ENCODE assay signal across 18 mouse cellular contexts in genomic region chr5:148867766-148868165, GRCm38 (mm10).
DNase-seq lines count a peak whose midpoint lies in the region; ATAC-seq and TF ChIP-seq lines count a peak whose summit lies in the region.
"Had no signal": no experiment of that assay in that cellular context is flagged by ENCODE, and none has a peak within 500 bp of the region (broad histone marks: within the 10 kb centered on the region; RNA-seq: fewer than 3 reads in every experiment).

No protein-coding gene starts in this region.

- no peak for TF ChIP-seq CTCF in left cerebral cortex, adult 2 months (IDR thresholded peaks at IDR 0.05)

- no peaks in the 10 kb centered on the region for H3K36me3 ChIP-seq in midbrain, embryonic 15.5 days (replicated peaks)
- H3K36me3 ChIP-seq: lung, embryonic 15.5 days; midbrain, embryonic 12.5 days; neural tube, embryonic 13.5 days had no signal

- peak; percentile 60 to 62 for DNase-seq in B cell, adult 2 months
- DNase-seq in CD8-positive naive resting alpha-beta T cell, adult 2 months (ENCODE audit: low read depth in 2 of 2, low spot score in 2 of 2) = peak; percentile 49 to 64
- peak; percentile 75 for DNase-seq in thymus, postnatal 0 days (ENCODE audit: low spot score)
- DNase-seq in left cerebral cortex, adult 2 months (ENCODE audit: extremely low spot score in 1 of 2, low spot score in 2 of 2) = no peak
- no peak for DNase-seq in yolk sac, embryonic 10.5 days (ENCODE audit: low spot score)
- DNase-seq: adrenal gland, postnatal 10 days; cerebellum, postnatal 36 days; heart, adult 18-20 months; heart, postnatal 10 days; kidney, adult 8-10 months had no signal

- 80% methylated on average over 6 of the region's 6 CpGs for WGBS in midbrain, embryonic 15.5 days

- no peak overlapping the region for H3K4me3 ChIP-seq in left cerebral cortex, adult 2 months
- H3K4me3 ChIP-seq in midbrain, embryonic 15.5 days = no peak overlapping the region
- H3K4me3 ChIP-seq: limb, embryonic 15.5 days; lung, embryonic 15.5 days; midbrain, embryonic 12.5 days; neural tube, embryonic 13.5 days had no signal

- ATAC-seq in megakaryocyte progenitor cell, adult 5-6 weeks (replicated peaks; ENCODE audit: poor library complexity) = peak; percentile 42
- ATAC-seq in midbrain, embryonic 15.5 days (replicated peaks) = no peak
- ATAC-seq: forebrain, embryonic 14.5 days; hindbrain, embryonic 16.5 days had no signal

- H3K4me2 ChIP-seq in midbrain, embryonic 15.5 days = no peak overlapping the region
- H3K4me2 ChIP-seq: limb, embryonic 15.5 days; lung, embryonic 15.5 days; midbrain, embryonic 12.5 days; neural tube, embryonic 13.5 days had no signal

- H3K27ac ChIP-seq in left cerebral cortex, adult 2 months = no peak overlapping the region
- no peak overlapping the region for H3K27ac ChIP-seq in midbrain, embryonic 15.5 days
- H3K27ac ChIP-seq: limb, embryonic 15.5 days; lung, embryonic 15.5 days; midbrain, embryonic 12.5 days; neural tube, embryonic 13.5 days had no signal

- no peaks in the 10 kb centered on the region for H3K27me3 ChIP-seq in midbrain, embryonic 15.5 days (replicated peaks)
- H3K27me3 ChIP-seq: limb, embryonic 15.5 days; lung, embryonic 15.5 days; midbrain, embryonic 12.5 days; neural tube, embryonic 13.5 days had no signal

- H3K4me1 ChIP-seq in midbrain, embryonic 15.5 days = peaks cover 5% of the 10 kb centered on the region; the same call in 1 of the 2 replicates

- H3K9ac ChIP-seq in midbrain, embryonic 15.5 days = no peak overlapping the region
- H3K9ac ChIP-seq: limb, embryonic 15.5 days; lung, embryonic 15.5 days; midbrain, embryonic 12.5 days; neural tube, embryonic 13.5 days had no signal

- intact Hi-C loops in left cerebral cortex, adult 2 months (cut with DNase I) = no loop called here

- no peaks in the 10 kb centered on the region for H3K9me3 ChIP-seq in midbrain, embryonic 15.5 days
- H3K9me3 ChIP-seq: limb, embryonic 15.5 days; lung, embryonic 15.5 days; midbrain, embryonic 12.5 days had no signal

Comparison
In these comparisons a context has a peak if more than half of its experiments do, and no peak if none do; other contexts are left out.
1. DNase-seq: peak in B cell, adult 2 months (2 of 2), CD8-positive naive resting alpha-beta T cell, adult 2 months (2 of 2) and thymus, postnatal 0 days (single experiment); none in left cerebral cortex, adult 2 months (0 of 2) and yolk sac, embryonic 10.5 days (single experiment).